Mouse (Mus musculus) MEL (cell line): ENCODE data around the gene Mmp28. TPM values are rescaled to one million over a fixed set of nuclear protein-coding genes. Genes with fewer than 3 reads are reported as not detected.
A peak's percentile ranks its signal among the peaks of the same experiment; 100 is the strongest.

Source experiments
- DNase-seq: peaks from one replicate; pipeline ENCODE4 v3.0.0; 2011; ENCODE audit warnings: low read depth, low spot score
- H3K27ac ChIP-seq: 2 replicates; pipeline ENCODE4 v1.5.1; 2012; ENCODE audit warnings: low read depth, mild to moderate bottlenecking, control low read depth, low read length, moderate library complexity; ENCODE audit not compliant: control insufficient read depth
- H3K27me3 ChIP-seq, 2 experiments: fragments of 150-350 bp in 1 of 2; sonication (generic) in 1 of 2; 2 replicates each; pipeline ENCODE4 v1.6.1; 2012; ENCODE audit warnings: low read length in 2 of 2, mild to moderate bottlenecking in 2 of 2, improper control_type of control experiment in 1 of 2, moderate library complexity in 1 of 2; ENCODE audit not compliant: insufficient read depth in 2 of 2, control insufficient read depth in 1 of 2
- H3K36me3 ChIP-seq, 2 experiments: 2 replicates each; pipeline ENCODE4 v1.6.1; 2012 to 2014; ENCODE audit warnings: low read length in 2 of 2, improper control_type of control experiment in 1 of 2, inconsistent platforms in 1 of 2, mild to moderate bottlenecking in 1 of 2; ENCODE audit not compliant: insufficient read depth in 2 of 2, control insufficient read depth in 1 of 2
- H3K4me1 ChIP-seq, 2 experiments: fragments of 150-350 bp in 1 of 2; sonication (generic) in 1 of 2; 2 replicates each; pipeline ENCODE4 v1.6.1; 2012; ENCODE audit warnings: low read length in 2 of 2, improper control_type of control experiment in 1 of 2, mild to moderate bottlenecking in 1 of 2; ENCODE audit not compliant: insufficient read depth in 2 of 2, control insufficient read depth in 1 of 2
- H3K4me3 ChIP-seq, 2 experiments: fragments of 150-350 bp in 1 of 2; sonication (generic) in 1 of 2; 2 replicates each; pipeline ENCODE4 v1.5.1; 2012; ENCODE audit warnings: low read depth in 2 of 2, low read length in 2 of 2, mild to moderate bottlenecking in 2 of 2, moderate library complexity in 2 of 2, control low read depth in 1 of 2, improper control_type of control experiment in 1 of 2; ENCODE audit not compliant: control insufficient read depth in 1 of 2, insufficient read depth in 1 of 2
- H3K79me2 ChIP-seq: 2 replicates; pipeline ENCODE4 v1.6.1; 2012; ENCODE audit warnings: mild to moderate bottlenecking, low read length, moderate library complexity; ENCODE audit not compliant: control insufficient read depth, poor library complexity, insufficient read depth
- H3K9ac ChIP-seq: 2 replicates; pipeline ENCODE4 v1.6.1; 2012; ENCODE audit warnings: low read depth, mild to moderate bottlenecking, control low read depth, low read length, moderate library complexity; ENCODE audit not compliant: control insufficient read depth, poor library complexity, severe bottlenecking
- H3K9me3 ChIP-seq: fragments of 150-350 bp; sonication (generic); replicated peaks from 2 replicates; pipeline ENCODE4 v1.6.1; 2012; ENCODE audit warnings: mild to moderate bottlenecking, low read length, improper control_type of control experiment, moderate library complexity; ENCODE audit not compliant: insufficient read depth
- BHLHE40 ChIP-seq: IDR thresholded peaks from 2 replicates; pipeline ENCODE4 v1.6.1; 2012; ENCODE audit warnings: low read depth, mild to moderate bottlenecking, inconsistent platforms, low read length, improper control_type of control experiment, borderline replicate concordance
- CHD1 ChIP-seq: IDR thresholded peaks from 2 replicates; pipeline ENCODE4 v1.6.1; 2012; ENCODE audit warnings: low read depth, mild to moderate bottlenecking, inconsistent platforms, low read length, improper control_type of control experiment
- EP300 ChIP-seq, 2 experiments: IDR thresholded peaks; 2 replicates each; pipeline ENCODE4 v1.6.1; 2011; ENCODE audit warnings: improper control_type of control experiment in 2 of 2, low read length in 2 of 2, low read depth in 1 of 2, mild to moderate bottlenecking in 1 of 2
- GABPA ChIP-seq: IDR thresholded peaks from 2 replicates; pipeline ENCODE4 v1.6.1; 2012; ENCODE audit warnings: low read depth, mild to moderate bottlenecking, inconsistent platforms, low read length, improper control_type of control experiment, moderate library complexity
- KAT2A ChIP-seq: conservative IDR thresholded peaks from 2 replicates; pipeline ENCODE4 v1.6.1; 2012; ENCODE audit warnings: low read depth, low read length, improper control_type of control experiment, inconsistent platforms
- MAZ ChIP-seq: IDR thresholded peaks from 2 replicates; pipeline ENCODE4 v1.6.1; 2012; ENCODE audit warnings: low read depth, mild to moderate bottlenecking, inconsistent platforms, low read length, improper control_type of control experiment
- MYB ChIP-seq: IDR thresholded peaks from 2 replicates; pipeline ENCODE4 v1.6.1; 2011; ENCODE audit warnings: mild to moderate bottlenecking, low read depth, low read length, improper control_type of control experiment
- MYC ChIP-seq: IDR thresholded peaks from 2 replicates; pipeline ENCODE4 v1.6.1; 2011; ENCODE audit warnings: low read depth, mild to moderate bottlenecking, low read length, improper control_type of control experiment, moderate library complexity
- NRF1 ChIP-seq: IDR thresholded peaks from 2 replicates; pipeline ENCODE4 v1.6.1; 2014; ENCODE audit warnings: low read depth, mild to moderate bottlenecking, inconsistent platforms, low read length, improper control_type of control experiment, moderate library complexity; ENCODE audit not compliant: poor library complexity, insufficient read depth, severe bottlenecking
- POLR2AphosphoS5 ChIP-seq: IDR thresholded peaks from 2 replicates; pipeline ENCODE4 v1.6.1; 2012; ENCODE audit warnings: low read depth, borderline replicate concordance, mild to moderate bottlenecking, inconsistent platforms, low read length, moderate library complexity, mixed read lengths
- SIN3A ChIP-seq: IDR thresholded peaks from 2 replicates; pipeline ENCODE4 v1.6.1; 2012; ENCODE audit warnings: low read length, improper control_type of control experiment, inconsistent platforms
- SMC3 ChIP-seq: IDR thresholded peaks from 2 replicates; pipeline ENCODE4 v1.6.1; 2011; ENCODE audit warnings: low read depth, low read length, improper control_type of control experiment
- TAL1 ChIP-seq: IDR thresholded peaks from 2 replicates; pipeline ENCODE4 v1.6.1; 2012; ENCODE audit warnings: mild to moderate bottlenecking, inconsistent platforms, low read length, moderate library complexity, mixed read lengths
- TBP ChIP-seq: IDR thresholded peaks from 2 replicates; pipeline ENCODE4 v1.8.0; 2011; ENCODE audit warnings: low read depth, low read length, improper control_type of control experiment
- TCF12 ChIP-seq: IDR thresholded peaks from 2 replicates; pipeline ENCODE4 v1.6.1; 2014; ENCODE audit warnings: low read depth, mild to moderate bottlenecking, inconsistent platforms, low read length, improper control_type of control experiment, moderate library complexity
- ZC3H11A ChIP-seq: IDR thresholded peaks from 2 replicates; pipeline ENCODE4 v1.6.1; 2012; ENCODE audit warnings: low read depth, mild to moderate bottlenecking, inconsistent platforms, low read length, improper control_type of control experiment
- polyA plus RNA-seq, 2 experiments: library from polyadenylated mRNA; stranded (reverse) in 1 of 2; unstranded in 1 of 2; fragments of >175 nt in 1 of 2; fragments of >200 nt in 1 of 2; gene quantifications; 2 replicates each; pipeline versions ENCODE4 v1.2.1 to v1.2.4; 2012; ENCODE audit warnings: low replicate concordance in 2 of 2, low read depth in 1 of 2; ENCODE audit not compliant: insufficient read length in 2 of 2, insufficient read depth in 1 of 2, missing spikeins in 1 of 2
- total RNA-seq: library from RNA; depleted of rRNA; stranded (reverse); fragments of 300-350 nt; gene quantifications from 2 replicates; pipeline ENCODE4 v1.2.3, GENCODE M21; 2012

The Mmp28 gene
- total and polyA plus RNA-seq, 3 experiments: 0.03 TPM; not detected in 2

DNA sequence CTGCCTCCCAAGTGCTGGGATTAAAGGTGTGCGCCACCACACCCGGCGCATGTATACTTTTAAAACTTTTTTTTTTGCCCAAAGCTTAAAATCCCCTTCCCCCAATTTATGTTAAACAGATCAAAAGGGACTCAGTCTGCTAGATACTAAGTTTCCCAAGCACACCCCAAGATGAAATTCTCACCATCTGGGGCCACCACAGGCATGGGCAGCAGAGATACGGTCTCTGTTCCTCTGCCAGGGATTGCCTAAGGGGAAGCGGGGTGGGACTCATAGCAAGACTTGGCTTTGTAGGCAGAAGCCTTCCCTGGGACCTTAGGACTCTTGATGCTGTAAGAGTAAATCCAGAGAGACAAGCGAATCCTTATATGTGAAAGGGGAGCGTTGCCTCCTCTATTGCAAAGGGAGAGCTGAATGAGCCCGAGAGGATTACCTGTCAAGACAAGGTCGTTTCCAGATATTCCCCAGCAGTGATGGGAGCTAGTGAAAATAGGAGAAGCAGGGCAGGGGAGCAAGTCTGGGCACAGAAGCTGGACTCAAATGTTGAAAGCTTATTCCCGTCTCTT is 1.3 kb downstream of the Mmp28 start:
- H3K4me3 ChIP-seq: no peak overlapping the region

DNA sequence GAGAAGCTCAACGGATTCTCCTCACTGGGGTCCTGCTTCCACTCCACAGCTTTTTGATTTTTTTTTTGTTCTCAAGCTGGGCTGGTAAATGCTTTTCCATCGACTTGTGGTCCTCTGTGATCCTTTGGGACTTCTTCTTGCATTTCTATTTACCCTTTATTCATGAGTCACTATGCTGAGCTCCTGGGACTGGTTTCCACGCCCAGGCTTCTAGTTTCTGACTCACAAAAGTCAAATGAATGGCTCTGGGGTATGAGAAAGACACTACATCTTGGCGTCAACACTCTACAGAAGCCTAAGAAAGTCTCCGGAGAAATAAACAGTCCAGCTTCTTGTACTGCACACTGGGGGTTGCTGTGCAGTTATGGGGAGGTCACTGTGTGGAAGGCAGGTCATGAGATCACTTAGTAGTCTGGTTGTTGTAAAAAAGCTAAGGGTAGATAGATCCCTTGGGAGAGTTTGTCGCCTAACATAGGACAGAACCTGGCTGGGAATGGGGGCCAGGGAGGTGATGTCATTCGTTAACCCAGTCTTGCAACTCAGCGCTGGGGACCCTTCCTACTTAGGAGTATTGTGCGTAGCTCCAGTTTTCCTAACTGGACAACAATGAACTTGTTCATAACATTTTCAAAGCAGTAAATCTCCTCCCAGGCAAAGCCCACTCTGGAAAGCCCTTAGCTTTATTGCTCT is 4.8 kb downstream of the Mmp28 start:
- TF ChIP-seq CHD1: no peak
- TF ChIP-seq SMC3: no peak
- no peak for TF ChIP-seq POLR2AphosphoS5
- TF ChIP-seq KAT2A: no peak
- no peak overlapping the region for H3K4me3 ChIP-seq
- H3K27me3 ChIP-seq: peaks cover 14 to 21% of the 10 kb centered on the region in 2 experiments
- no peaks in the 10 kb centered on the region for H3K79me2 ChIP-seq
- H3K9me3 ChIP-seq: no peaks in the 10 kb centered on the region
- H3K27ac ChIP-seq: no peak overlapping the region
- no peak overlapping the region for H3K9ac ChIP-seq
- H3K4me1 ChIP-seq: peaks cover 0 to 7% of the 10 kb centered on the region in 2 experiments; a peak in 1 of 4 replicates
- DNase-seq: no peak
- no peaks in the 10 kb centered on the region for H3K36me3 ChIP-seq

More for the DNA sequence above, 1.3 kb downstream of the Mmp28 start:
- TF ChIP-seq NRF1: no peak
- TF ChIP-seq MAZ: no peak
- no peak for TF ChIP-seq BHLHE40
- TF ChIP-seq TBP: no peak
- no peak for TF ChIP-seq CHD1
- TF ChIP-seq SIN3A: no peak
- no peak for TF ChIP-seq GABPA
- TF ChIP-seq MYC: no peak
- TF ChIP-seq ZC3H11A: no peak
- TF ChIP-seq TAL1: peak; percentile 39; the same call in 1 of the 2 replicates
- no peak for TF ChIP-seq MYB
- TF ChIP-seq EP300 (IDR thresholded peaks at IDR 0.05; ENCODE audit: low read depth in 1 of 2, low read length in 2 of 2): 0 out of 4 replicates have a peak, but pooled peaks of 1 of the 2 experiments have one; percentile 13
- TF ChIP-seq TCF12: peak; percentile 31; the same call in 1 of the 2 replicates
- Histone ChIP-seq H3K27me3 (peaks cover 10 to 13% of the 10 kb centered on the region in 2 experiments), H3K9ac (no peak overlapping the region), H3K27ac (no peak overlapping the region), H3K36me3 (no peaks in the 10 kb centered on the region), H3K79me2 (no peaks in the 10 kb centered on the region), H3K4me1 (peaks cover 0 to 7% of the 10 kb centered on the region in 2 experiments; a peak in 1 of 4 replicates), H3K9me3 (no peaks in the 10 kb centered on the region)
- no peak for DNase-seq
